Mouse (Mus musculus) limb, embryonic 10.5 days (tissue): ENCODE results near the gene Pglyrp4. TPM values are rescaled to one million over a fixed set of nuclear protein-coding genes. Genes with fewer than 3 reads are reported as not detected.

Experiments used
- polyA plus RNA-seq: library from polyadenylated mRNA; unstranded; fragments of >200 nt; fragmentation: Nextera tagmentation; extraction: Ambion mirVana; gene quantifications from 2 replicates; pipeline ENCODE4 v1.2.1, GENCODE M21; 2016

The Pglyrp4 gene
- polyA plus RNA-seq, 1 experiment from 2014 or later, result not detected

Other genes with a start within 250 kb of the Pglyrp4 start
- 49.1 and 60.3 TPM in 2 replicates for gene Snapin, start 235.9 kb upstream of the Pglyrp4 start, polyA plus RNA-seq
- 175 and 194 TPM in 2 replicates for gene Chtop, start 217.4 kb upstream of the Pglyrp4 start, polyA plus RNA-seq
- gene S100a1, start 212.5 kb upstream of the Pglyrp4 start, polyA plus RNA-seq, result 4.6 and 5.3 TPM in 2 replicates
- gene S100a13, start 212.5 kb upstream of the Pglyrp4 start, polyA plus RNA-seq, result 8.5 and 10.3 TPM in 2 replicates
- 0.30 TPM in 1 of 2 replicates, not detected in the other for gene S100a14, start 200.1 kb upstream of the Pglyrp4 start, polyA plus RNA-seq
- 40.1 and 40.8 TPM in 2 replicates for gene S100a16, start 189.7 kb upstream of the Pglyrp4 start, polyA plus RNA-seq
- 0.98 TPM in 1 of 2 replicates, not detected in the other for gene S100a3, start 166.3 kb upstream of the Pglyrp4 start, polyA plus RNA-seq
- gene S100a2, start 136.7 kb upstream of the Pglyrp4 start, polyA plus RNA-seq, result not detected in 2 replicates
- not detected in 2 replicates for gene Gm42674, start 125.0 kb upstream of the Pglyrp4 start, polyA plus RNA-seq
- gene S100a4, start 123.1 kb upstream of the Pglyrp4 start, polyA plus RNA-seq, result 0.34 and 0.64 TPM in 2 replicates
- not detected in 2 replicates for gene S100a5, start 118.4 kb upstream of the Pglyrp4 start, polyA plus RNA-seq
- 11.4 and 11.6 TPM in 2 replicates for gene S100a6, start 114.0 kb upstream of the Pglyrp4 start, polyA plus RNA-seq
- not detected in 2 replicates for gene S100a7a, start 72.9 kb upstream of the Pglyrp4 start, polyA plus RNA-seq
- 1.2 TPM in 1 of 2 replicates, not detected in the other for gene S100a8, start 57.9 kb upstream of the Pglyrp4 start, polyA plus RNA-seq
- 0.73 TPM in 1 of 2 replicates, not detected in the other for gene S100a9, start 31.2 kb upstream of the Pglyrp4 start, polyA plus RNA-seq
- gene Gm5849, start 51.0 kb downstream of the Pglyrp4 start, polyA plus RNA-seq, result not detected in 2 replicates